In genomic region chr11:77752525-77752924, GRCm38 (mm10) we compare ENCODE assay signal across 33 mouse cellular contexts. TPM values are rescaled to one million over a fixed set of nuclear protein-coding genes. Genes with fewer than 3 reads are reported as not detected.
A peak's percentile ranks its signal among the peaks of the same experiment; 100 is the strongest.
DNase-seq lines count a peak whose midpoint lies in the region; ATAC-seq and TF ChIP-seq lines count a peak whose summit lies in the region.
"Had no signal": no experiment of that assay in that cellular context is flagged by ENCODE, and none has a peak within 500 bp of the region (broad histone marks: within the 10 kb centered on the region; RNA-seq: fewer than 3 reads in every experiment).

No protein-coding gene starts in this region.

- TF ChIP-seq POLR2A in MEL (IDR thresholded peaks at IDR 0.05; ENCODE audit: control insufficient read depth in 1 of 2, insufficient read depth in 1 of 2, low read depth in 1 of 2, low read length in 2 of 2, poor library complexity in 1 of 2) = no peak

- no peak overlapping the region for H3K4me3 ChIP-seq in MEL (ENCODE audit: control insufficient read depth in 1 of 2, insufficient read depth in 1 of 2, low read depth in 2 of 2, low read length in 2 of 2)
- no peak overlapping the region for H3K4me3 ChIP-seq in intestine, postnatal 0 days (ENCODE audit: low read depth, low read length)
- 0 out of 2 replicates have a peak overlapping the region, but pooled peaks have one; percentile 10 for H3K4me3 ChIP-seq in liver, embryonic 15.5 days (replicated peaks)
- H3K4me3 ChIP-seq: embryonic facial prominence, embryonic 12.5 days; heart, embryonic 10.5 days; layer of hippocampus, adult 2 months; lung, embryonic 15.5 days; midbrain, embryonic 10.5 days; myocyte had no signal

- H3K4me1 ChIP-seq in MEL (ENCODE audit: control insufficient read depth in 1 of 2, insufficient read depth in 2 of 2, low read length in 2 of 2) = peaks cover 0 to 18% of the 10 kb centered on the region in 2 experiments; a peak in 2 of 4 replicates
- H3K4me1 ChIP-seq in intestine, postnatal 0 days (replicated peaks; ENCODE audit: control insufficient read depth, insufficient read depth, low read length) = no peaks in the 10 kb centered on the region
- H3K4me1 ChIP-seq in liver, embryonic 15.5 days (replicated peaks) = peaks cover 39% of the 10 kb centered on the region
- H3K4me1 ChIP-seq: embryonic facial prominence, embryonic 12.5 days; lung, embryonic 15.5 days; midbrain, embryonic 10.5 days had no signal

- 0 out of 4 replicates have a peak, but pooled peaks of 1 of the 2 experiments have one; percentile 26 for TF ChIP-seq EP300 in MEL (IDR thresholded peaks at IDR 0.05; ENCODE audit: low read depth in 1 of 2, low read length in 2 of 2)

- peaks cover 0 to 11% of the 10 kb centered on the region in 2 experiments; a peak in 2 of 4 replicates for H3K36me3 ChIP-seq in MEL (ENCODE audit: control insufficient read depth in 1 of 2, insufficient read depth in 2 of 2, low read length in 2 of 2)
- no peaks in the 10 kb centered on the region for H3K36me3 ChIP-seq in intestine, postnatal 0 days (ENCODE audit: control insufficient read depth, insufficient read depth)
- H3K36me3 ChIP-seq in liver, embryonic 15.5 days (replicated peaks) = no peaks in the 10 kb centered on the region
- H3K36me3 ChIP-seq: embryonic facial prominence, embryonic 12.5 days; heart, embryonic 10.5 days; lung, embryonic 15.5 days; midbrain, embryonic 10.5 days had no signal

- no peaks in the 10 kb centered on the region for H3K79me2 ChIP-seq in MEL (ENCODE audit: control insufficient read depth, insufficient read depth, low read length, poor library complexity)

- peak; percentile 60 to 77 for DNase-seq in adrenal gland, adult (ENCODE audit: inconsistent age in 2 of 2, low spot score in 1 of 2)
- DNase-seq in adrenal gland, adult 18-20 months (ENCODE audit: low spot score in 2 of 2) = no peak
- DNase-seq in MEL (ENCODE audit: low read depth, low spot score) = peak; percentile 41
- no peak for DNase-seq in layer of hippocampus, adult 18-20 months (ENCODE audit: low spot score in 2 of 2)
- no peak for DNase-seq in right cerebral cortex, postnatal 10 days (ENCODE audit: low spot score in 2 of 2)
- DNase-seq in layer of hippocampus, postnatal 25 days (ENCODE audit: extremely low spot score in 1 of 2, low spot score in 1 of 2) = no peak
- DNase-seq: adrenal gland, postnatal 25 days; cerebellum, adult 18-20 months; cerebellum, postnatal 14 days; heart, postnatal 4 days; kidney, adult 9 months; kidney, postnatal 14 days; layer of hippocampus, postnatal 36 days; lung, postnatal 4 days; thymus, postnatal 14 days had no signal

- H3K9ac ChIP-seq in MEL (ENCODE audit: control insufficient read depth, low read depth, low read length, poor library complexity, severe bottlenecking) = no peak overlapping the region
- H3K9ac ChIP-seq in intestine, postnatal 0 days (ENCODE audit: low read depth, low read length) = no peak overlapping the region
- peak overlapping the region; percentile 34 for H3K9ac ChIP-seq in liver, embryonic 15.5 days
- H3K9ac ChIP-seq: embryonic facial prominence, embryonic 12.5 days; hindbrain, embryonic 14.5 days; lung, embryonic 15.5 days had no signal

- no peak for TF ChIP-seq RAD21 in MEL (IDR thresholded peaks at IDR 0.05; ENCODE audit: low read depth, low read length)

- 43% methylated on average over 5 of the region's 5 CpGs for WGBS in intestine, postnatal 0 days
- WGBS in liver, embryonic 15.5 days (ENCODE audit: insufficient replicate concordance) = 24% methylated on average over 5 of the region's 5 CpGs

- H3K4me2 ChIP-seq in intestine, postnatal 0 days (replicated peaks; ENCODE audit: low read depth) = no peak overlapping the region
- H3K4me2 ChIP-seq in liver, embryonic 15.5 days = peak overlapping the region; percentile 60
- H3K4me2 ChIP-seq: embryonic facial prominence, embryonic 12.5 days; hindbrain, embryonic 14.5 days; lung, embryonic 15.5 days had no signal

- no peak for TF ChIP-seq CTCF in MEL (IDR thresholded peaks at IDR 0.05 in 2 of 3, conservative IDR thresholded peaks at IDR 0.05 in 1 of 3; ENCODE audit: control insufficient read depth in 1 of 3, insufficient read depth in 1 of 3, low read depth in 2 of 3, low read length in 3 of 3, poor library complexity in 1 of 3, severe bottlenecking in 1 of 3)
- TF ChIP-seq CTCF in intestine, postnatal 0 days (IDR thresholded peaks at IDR 0.05; ENCODE audit: low read depth) = no peak

- H3K27me3 ChIP-seq in MEL (ENCODE audit: control insufficient read depth in 1 of 2, insufficient read depth in 2 of 2, low read length in 2 of 2) = peaks cover 2% of the 10 kb centered on the region in 2 experiments; a peak in 1 of 4 replicates
- no peaks in the 10 kb centered on the region for H3K27me3 ChIP-seq in intestine, postnatal 0 days (replicated peaks; ENCODE audit: control insufficient read depth, insufficient read depth, low read length)
- H3K27me3 ChIP-seq in liver, embryonic 15.5 days = no peaks in the 10 kb centered on the region
- H3K27me3 ChIP-seq: embryonic facial prominence, embryonic 12.5 days; lung, embryonic 15.5 days had no signal

- H3K27ac ChIP-seq in MEL (ENCODE audit: control insufficient read depth, low read depth, low read length) = no peak overlapping the region
- no peak overlapping the region for H3K27ac ChIP-seq in intestine, postnatal 0 days (ENCODE audit: low read depth, low read length)
- peak overlapping the region; percentile 87 for H3K27ac ChIP-seq in liver, embryonic 15.5 days (replicated peaks)
- H3K27ac ChIP-seq: embryonic facial prominence, embryonic 12.5 days; heart, embryonic 10.5 days; hindbrain, embryonic 14.5 days; layer of hippocampus, adult 2 months; lung, embryonic 15.5 days; midbrain, embryonic 10.5 days had no signal

- H3K9me3 ChIP-seq in MEL (replicated peaks; ENCODE audit: insufficient read depth, low read length) = no peaks in the 10 kb centered on the region
- no peaks in the 10 kb centered on the region for H3K9me3 ChIP-seq in intestine, postnatal 0 days (ENCODE audit: control insufficient read depth)
- no peaks in the 10 kb centered on the region for H3K9me3 ChIP-seq in liver, embryonic 15.5 days (replicated peaks)
- H3K9me3 ChIP-seq: embryonic facial prominence, embryonic 12.5 days; heart, embryonic 10.5 days; lung, embryonic 15.5 days; midbrain, embryonic 10.5 days had no signal

- ATAC-seq in intestine, postnatal 0 days = peak; percentile 60
- peak; percentile 90 for ATAC-seq in liver, embryonic 15.5 days (ENCODE audit: insufficient read depth)
- ATAC-seq: forebrain, embryonic 14.5 days; inflammation-experienced regulatory T-cells, adult 6 months; midbrain, embryonic 16.5 days had no signal

TF ChIP-seq in MEL, 35 proteins besides CTCF, POLR2A, EP300 and RAD21:
- TF ChIP-seq TCF12 (IDR thresholded peaks at IDR 0.05; ENCODE audit: low read depth, low read length) (no peak), GATA1 (IDR thresholded peaks at IDR 0.05; ENCODE audit: low read depth, low read length) (0 out of 2 replicates have a peak, but pooled peaks have one; percentile 32), SMC3 (IDR thresholded peaks at IDR 0.05; ENCODE audit: low read depth, low read length) (0 out of 2 replicates have a peak, but pooled peaks have one; percentile 5), SIN3A (IDR thresholded peaks at IDR 0.05; ENCODE audit: low read length) (no peak), TBP (IDR thresholded peaks at IDR 0.05; ENCODE audit: low read depth, low read length) (0 out of 2 replicates have a peak, but pooled peaks have one; percentile 9)

RNA-seq across cellular contexts. Expression of gene Myo18a, which starts 10.5 kb away (rescaled TPM):
- total RNA-seq in adrenal gland, adult 18-20 months (2021) = 10 to 100 TPM; 45.9 to 56.8 TPM
- 10.8 and 13.1 TPM in 2 replicates for total RNA-seq in MEL (2012; rRNA removed)
- polyA plus RNA-seq in MEL (2012; ENCODE audit: insufficient read depth in 1 of 2, insufficient read length in 2 of 2, low read depth in 1 of 2, low replicate concordance in 2 of 2, missing spikeins in 1 of 2) = 10 to 100 TPM in 1 of 2 experiments, not detected in 1; 18.0 TPM
- polyA plus RNA-seq in intestine, postnatal 0 days (2015; fragmentation: Nextera tagmentation; extraction: Ambion mirVana) = 25.4 and 30.7 TPM in 2 replicates
- polyA plus RNA-seq in liver, embryonic 15.5 days (2015; fragmentation: Nextera tagmentation; extraction: Ambion mirVana) = 14.4 and 15.7 TPM in 2 replicates
- 100 to 1,000 TPM; 130 to 137 TPM for total RNA-seq in layer of hippocampus, adult 18-20 months (2021)
- 100 to 1,000 TPM; 136 to 158 TPM for total RNA-seq in layer of hippocampus, postnatal 25 days (2021)

RNA-seq across cellular contexts. Expression of gene Cryba1, which starts 27.4 kb away (rescaled TPM):
- total RNA-seq in adrenal gland, adult 18-20 months (2021) = not detected
- total RNA-seq in MEL (2012; rRNA removed) = not detected in 2 replicates
- polyA plus RNA-seq in MEL (2012; ENCODE audit: insufficient read depth in 1 of 2, insufficient read length in 2 of 2, low read depth in 1 of 2, low replicate concordance in 2 of 2, missing spikeins in 1 of 2) = not detected
- not detected in 2 replicates for polyA plus RNA-seq in intestine, postnatal 0 days (2015; fragmentation: Nextera tagmentation; extraction: Ambion mirVana)
- not detected in 2 replicates for polyA plus RNA-seq in liver, embryonic 15.5 days (2015; fragmentation: Nextera tagmentation; extraction: Ambion mirVana)
- not detected for total RNA-seq in layer of hippocampus, adult 18-20 months (2021)
- not detected for total RNA-seq in layer of hippocampus, postnatal 25 days (2021)
- total RNA-seq: adrenal gland, postnatal 25 days; gastrocnemius, adult 8-10 months; granulocyte monocyte progenitor cell, adult 5-6 weeks; heart, postnatal 4 days; layer of hippocampus, adult 2 months; layer of hippocampus, postnatal 36 days; left cerebral cortex, postnatal 25 days had no signal
- polyA plus RNA-seq: heart, embryonic 10.5 days; heart, embryonic 16.5 days; limb, embryonic 14.5 days; lung, embryonic 15.5 days; myocyte; testis, adult 2 months had no signal

RNA-seq across cellular contexts. Expression of gene Gm10277, which starts 35.0 kb away (rescaled TPM):
- total RNA-seq in adrenal gland, adult 18-20 months (2021) = not detected
- 0.16 and 0.35 TPM in 2 replicates for total RNA-seq in MEL (2012; rRNA removed)
- polyA plus RNA-seq in MEL (2012; ENCODE audit: insufficient read depth in 1 of 2, insufficient read length in 2 of 2, low read depth in 1 of 2, low replicate concordance in 2 of 2, missing spikeins in 1 of 2) = under 1 TPM in 1 of 2 experiments, not detected in 1; 0.19 TPM
- polyA plus RNA-seq in intestine, postnatal 0 days (2015; fragmentation: Nextera tagmentation; extraction: Ambion mirVana) = 0.53 and 0.72 TPM in 2 replicates
- 0.39 and 0.85 TPM in 2 replicates for polyA plus RNA-seq in liver, embryonic 15.5 days (2015; fragmentation: Nextera tagmentation; extraction: Ambion mirVana)
- not detected for total RNA-seq in layer of hippocampus, adult 18-20 months (2021)
- not detected for total RNA-seq in layer of hippocampus, postnatal 25 days (2021)
- total RNA-seq: adrenal gland, postnatal 25 days; gastrocnemius, adult 8-10 months; granulocyte monocyte progenitor cell, adult 5-6 weeks; heart, postnatal 4 days; layer of hippocampus, adult 2 months; layer of hippocampus, postnatal 36 days; left cerebral cortex, postnatal 25 days had no signal
- polyA plus RNA-seq: testis, adult 2 months had no signal

Comparison
In these comparisons a context has a peak if more than half of its experiments do, and no peak if none do; other contexts are left out.
1. DNase-seq: peak in adrenal gland, adult (2 of 2) and MEL (single experiment); none in adrenal gland, adult 18-20 months (0 of 2), layer of hippocampus, adult 18-20 months (0 of 2), right cerebral cortex, postnatal 10 days (0 of 2) and layer of hippocampus, postnatal 25 days (0 of 2).